Mouse (Mus musculus) forebrain, embryonic 16.5 days (tissue): ENCODE measurements at regions not wholly inside any gene's neighbourhood (a gene's known extent, or its start where the extent isn't known, plus 50 kb on each side); places are given as distances from the start of the nearest gene placed in this dataset.

Source experiments
- ATAC-seq: fragments of 200-750 bp; cut with Nextera tagmentation; 2 replicates; pipeline ENCODE4 v1.8.0; 2017; ENCODE audit warnings: mild to moderate bottlenecking, moderate library complexity
- H3K27ac ChIP-seq: fragments of 300-500 bp; sonication (generic); 2 replicates; pipeline ENCODE4 v1.5.1; 2014; ENCODE audit warnings: low read length, control low read depth
- H3K27me3 ChIP-seq: fragments of 300-500 bp; sonication (generic); replicated peaks from 2 replicates; pipeline ENCODE4 v1.6.1; 2014; ENCODE audit warnings: low read length; ENCODE audit not compliant: control insufficient read depth, insufficient read depth
- H3K36me3 ChIP-seq: fragments of 300-500 bp; sonication (generic); 2 replicates; pipeline ENCODE4 v1.6.1; 2014; ENCODE audit not compliant: control insufficient read depth, insufficient read depth
- H3K4me1 ChIP-seq: fragments of 300-500 bp; sonication (generic); replicated peaks from 2 replicates; pipeline ENCODE4 v1.6.1; 2014; ENCODE audit warnings: low read length; ENCODE audit not compliant: control insufficient read depth, insufficient read depth
- H3K4me2 ChIP-seq: fragments of 300-500 bp; sonication (generic); 2 replicates; pipeline ENCODE4 v1.6.1; 2014; ENCODE audit warnings: mild to moderate bottlenecking, low read length, control low read depth
- H3K4me3 ChIP-seq: fragments of 300-500 bp; sonication (generic); replicated peaks from 2 replicates; pipeline ENCODE4 v1.5.1; 2014; ENCODE audit warnings: mild to moderate bottlenecking, low read length, control low read depth
- H3K9ac ChIP-seq: fragments of 300-500 bp; sonication (generic); replicated peaks from 2 replicates; pipeline ENCODE4 v1.6.1; 2014; ENCODE audit warnings: low read depth, low read length, control low read depth
- H3K9me3 ChIP-seq: fragments of 300-500 bp; sonication (generic); 2 replicates; pipeline ENCODE4 v1.6.1; 2016; ENCODE audit warnings: low read length; ENCODE audit not compliant: control insufficient read depth
- WGBS: fragments of 180-500 bp; shearing (Covaris S2); extraction: QIAGEN DNeasy Blood & Tissue Kit; methylation state at CpG from one replicate; pipeline ENCODE4 v1.1.7; 2014; 5-methylcytosine and 5-hydroxymethylcytosine counted together

DNA sequence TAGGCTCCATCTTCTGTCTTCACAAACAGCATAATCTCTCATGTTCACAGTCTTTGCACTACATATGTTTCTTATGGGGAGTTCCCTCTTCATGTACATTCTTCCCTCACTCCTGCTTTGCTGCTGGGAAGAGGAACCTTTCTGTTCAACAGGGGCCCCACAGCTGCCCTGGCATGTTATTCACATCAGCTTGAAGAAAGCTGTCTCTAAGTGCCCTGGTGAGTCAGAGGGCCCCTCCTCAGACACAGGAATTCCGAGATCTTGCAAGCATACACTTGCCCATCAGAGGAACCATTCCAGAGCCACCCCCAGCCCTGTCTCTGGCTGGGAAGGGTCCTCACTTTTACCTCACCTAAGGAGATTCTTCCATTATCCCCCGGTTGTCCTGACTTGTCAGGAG lies 151.9 kb upstream of the Camk1g start:
- no peak overlapping the region for H3K27ac ChIP-seq
- H3K27me3 ChIP-seq, result no peaks in the 10 kb centered on the region
- no peak overlapping the region for H3K4me3 ChIP-seq
- H3K9ac ChIP-seq, result no peak overlapping the region
- no peak for ATAC-seq
- no peaks in the 10 kb centered on the region for H3K9me3 ChIP-seq
- H3K4me1 ChIP-seq, result no peaks in the 10 kb centered on the region
- WGBS, result 79% methylated on average over 2 of the region's 2 CpGs
- H3K4me2 ChIP-seq, result no peak overlapping the region
- no peaks in the 10 kb centered on the region for H3K36me3 ChIP-seq

DNA sequence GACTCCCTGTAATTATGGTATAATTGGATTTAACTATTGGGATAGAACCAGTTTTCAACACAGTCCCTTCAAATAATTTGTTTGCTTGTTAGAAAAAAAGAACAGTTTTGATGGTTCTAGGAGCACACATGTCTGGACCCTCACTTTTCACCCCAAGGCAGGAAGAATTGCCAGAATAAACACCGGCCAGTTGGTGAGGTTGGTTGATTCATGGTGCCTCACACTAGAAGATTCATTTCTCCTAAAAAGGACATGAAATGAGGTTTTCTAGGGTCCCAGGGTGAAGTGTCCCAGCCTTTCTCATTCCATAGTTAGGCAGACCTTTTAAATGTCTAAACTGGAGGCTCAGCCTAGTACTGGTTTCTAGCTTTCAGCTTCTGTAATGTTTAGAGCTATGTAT lies 148.7 kb upstream of the Camk1g start:
- no peak for ATAC-seq
- Histone ChIP-seq H3K4me2 (no peak overlapping the region), H3K4me3 (no peak overlapping the region), H3K36me3 (no peaks in the 10 kb centered on the region), H3K27ac (no peak overlapping the region), H3K9ac (no peak overlapping the region), H3K9me3 (no peaks in the 10 kb centered on the region), H3K4me1 (no peaks in the 10 kb centered on the region), H3K27me3 (no peaks in the 10 kb centered on the region)
- 86% methylated on average over 1 of the region's 1 CpGs for WGBS

DNA sequence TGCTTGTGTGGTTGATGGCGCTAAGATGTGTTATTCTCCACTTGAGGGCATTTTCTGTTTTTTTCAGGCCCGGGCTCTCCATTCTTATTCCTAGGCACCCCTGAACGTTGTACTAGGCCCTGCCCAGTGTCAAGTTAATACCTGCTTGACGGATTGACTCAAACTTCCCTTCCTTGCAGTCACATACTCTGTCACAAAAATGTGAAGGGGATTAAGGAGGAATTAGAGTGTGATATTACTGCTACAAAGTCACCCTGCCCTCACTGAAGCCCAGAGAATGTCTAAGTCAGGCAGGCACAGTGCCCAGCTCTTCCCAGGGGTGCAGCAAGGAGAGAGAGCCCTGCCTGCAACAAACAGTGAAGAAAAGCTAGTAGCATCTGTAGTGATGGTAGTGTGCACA lies 147.9 kb upstream of the Camk1g start:
- no peaks in the 10 kb centered on the region for H3K9me3 ChIP-seq
- ATAC-seq, result no peak
- no peak overlapping the region for H3K9ac ChIP-seq
- H3K27me3 ChIP-seq, result no peaks in the 10 kb centered on the region
- H3K4me1 ChIP-seq, result no peaks in the 10 kb centered on the region
- H3K36me3 ChIP-seq, result no peaks in the 10 kb centered on the region
- H3K4me3 ChIP-seq, result no peak overlapping the region
- no peak overlapping the region for H3K27ac ChIP-seq
- no peak overlapping the region for H3K4me2 ChIP-seq
- 75% methylated on average over 4 of the region's 4 CpGs for WGBS

DNA sequence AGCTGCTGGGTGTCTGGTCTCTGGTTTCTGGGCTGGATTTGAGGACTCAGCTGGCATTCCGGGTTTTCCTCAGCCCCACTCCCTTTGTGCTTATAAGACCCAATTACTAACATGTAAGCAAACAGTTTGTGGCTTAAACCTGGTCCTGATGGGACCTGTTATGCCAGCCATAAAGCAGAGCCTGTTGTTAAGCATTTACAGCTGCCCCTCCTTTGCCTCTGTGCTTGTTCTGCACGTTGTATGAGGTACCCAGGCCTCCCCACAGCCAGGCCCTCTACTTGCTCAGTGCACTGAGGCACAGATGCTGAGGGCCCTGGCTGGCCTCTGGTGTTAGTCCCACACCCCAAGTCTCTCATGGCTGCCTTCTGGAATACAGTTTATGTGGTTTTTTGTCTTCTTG lies 147.2 kb upstream of the Camk1g start:
- Histone ChIP-seq H3K4me3 (no peak overlapping the region), H3K27me3 (no peaks in the 10 kb centered on the region), H3K27ac (no peak overlapping the region), H3K9ac (no peak overlapping the region), H3K4me2 (no peak overlapping the region), H3K9me3 (no peaks in the 10 kb centered on the region), H3K36me3 (no peaks in the 10 kb centered on the region), H3K4me1 (no peaks in the 10 kb centered on the region)
- WGBS, result 60% methylated on average over 2 of the region's 2 CpGs
- no peak for ATAC-seq

DNA sequence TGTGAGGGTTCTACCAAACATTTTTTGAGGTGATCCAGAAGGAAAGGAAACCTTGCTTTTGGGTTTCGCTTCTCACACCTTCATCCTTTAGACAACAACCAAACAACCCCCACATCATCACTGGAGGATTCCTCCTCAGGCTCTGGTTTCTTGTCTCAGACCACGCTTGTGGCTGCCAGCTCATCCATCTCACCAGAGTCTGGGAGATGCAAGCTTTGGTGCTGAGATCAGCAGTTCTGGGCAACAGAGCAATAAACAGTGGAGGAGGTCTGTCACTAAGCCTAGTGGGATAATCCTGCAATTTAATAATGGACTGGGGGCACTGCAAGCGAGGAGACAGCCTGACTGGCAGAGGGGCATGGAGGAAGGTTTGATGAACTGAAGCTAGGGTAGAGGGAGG lies 146.3 kb upstream of the Camk1g start:
- H3K9me3 ChIP-seq, result no peaks in the 10 kb centered on the region
- no peak overlapping the region for H3K9ac ChIP-seq
- no peak overlapping the region for H3K4me3 ChIP-seq
- no peaks in the 10 kb centered on the region for H3K4me1 ChIP-seq
- H3K36me3 ChIP-seq, result no peaks in the 10 kb centered on the region
- no peak for ATAC-seq
- WGBS, result 66% methylated on average over 3 of the region's 3 CpGs
- H3K4me2 ChIP-seq, result no peak overlapping the region
- no peaks in the 10 kb centered on the region for H3K27me3 ChIP-seq
- H3K27ac ChIP-seq, result no peak overlapping the region

DNA sequence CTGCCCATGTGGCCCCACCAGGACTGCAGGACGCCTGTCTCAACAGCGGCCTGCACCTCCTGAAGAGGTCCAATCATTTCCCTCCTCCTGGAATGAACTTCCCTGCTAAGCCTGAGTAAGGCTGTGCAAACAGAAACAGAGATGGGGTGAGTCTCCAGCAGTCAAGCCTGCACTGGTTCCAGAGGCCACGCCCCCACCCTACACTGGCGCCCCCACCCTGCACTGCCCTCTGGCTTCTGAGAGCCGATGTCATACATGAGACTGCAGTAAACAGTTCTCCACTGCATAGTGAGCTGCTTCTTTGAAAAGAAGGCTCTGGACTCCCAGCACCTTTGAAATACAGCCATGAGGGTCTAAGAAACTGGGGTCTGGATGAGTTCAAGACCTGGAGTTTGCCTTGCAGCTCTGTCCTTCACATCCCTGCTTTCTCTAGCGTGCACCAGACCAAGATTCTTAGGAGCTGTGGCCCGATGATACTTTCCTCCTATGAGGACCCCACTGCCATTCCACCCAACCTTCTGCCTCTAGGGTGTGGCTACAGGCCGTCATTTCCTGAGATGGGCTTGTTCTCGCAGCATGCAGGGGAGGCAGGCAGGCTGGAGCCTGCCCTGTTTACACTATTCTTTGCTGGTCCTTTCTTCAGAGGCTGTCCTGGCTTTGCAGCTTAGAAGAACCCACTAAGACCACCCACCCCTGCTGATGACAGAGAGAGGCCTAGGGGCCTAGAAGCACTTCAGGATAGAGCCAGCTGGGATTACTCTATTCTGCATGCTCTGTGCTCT lies 144.0 kb upstream of the Camk1g start:
- 52% methylated on average over 9 of the region's 9 CpGs for WGBS
- H3K9me3 ChIP-seq, result no peaks in the 10 kb centered on the region
- 0 out of 2 replicates have a peak, but pooled peaks have one; percentile 31 for ATAC-seq

DNA sequence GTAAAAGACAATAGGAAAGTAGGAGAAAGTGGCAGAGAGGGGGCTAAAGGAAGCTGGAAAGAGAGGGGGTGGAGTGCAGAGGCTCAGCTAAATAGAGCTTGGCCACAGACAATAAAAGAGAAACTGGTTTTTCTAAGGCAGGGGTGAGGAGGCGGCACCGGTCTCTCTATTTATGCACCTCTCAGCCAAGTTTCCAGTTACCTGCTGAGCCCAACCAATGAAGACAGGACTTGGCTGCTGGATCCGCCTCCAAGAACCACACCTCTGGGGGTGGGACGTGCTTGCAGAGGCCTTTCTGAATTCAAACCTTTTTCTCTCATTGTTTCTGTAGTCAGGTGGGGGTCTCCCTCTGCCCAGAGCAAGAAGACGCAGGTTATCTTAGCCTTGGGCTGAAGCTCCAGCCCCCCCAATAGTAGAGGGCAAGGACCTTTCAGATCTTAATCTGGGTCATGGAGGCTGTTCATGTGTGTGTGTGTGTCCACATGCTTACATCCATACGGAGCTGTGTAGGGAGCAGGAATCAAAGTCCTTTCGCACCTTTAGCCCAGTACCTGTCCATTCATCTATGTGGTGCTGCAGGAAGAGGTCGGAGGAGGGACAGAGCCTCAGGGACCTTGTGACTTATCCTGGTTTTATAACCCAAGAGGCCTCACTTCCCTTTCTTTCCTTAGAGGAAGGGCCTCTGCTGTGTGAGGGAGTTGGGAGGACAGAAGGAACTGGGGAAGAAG lies 140.1 kb upstream of the Camk1g start:
- ATAC-seq, result no peak
- Histone ChIP-seq H3K4me1 (no peaks in the 10 kb centered on the region), H3K9ac (no peak overlapping the region), H3K36me3 (no peaks in the 10 kb centered on the region), H3K27ac (no peak overlapping the region), H3K9me3 (no peaks in the 10 kb centered on the region), H3K27me3 (no peaks in the 10 kb centered on the region), H3K4me3 (no peak overlapping the region), H3K4me2 (no peak overlapping the region)
- 34% methylated on average over 8 of the region's 8 CpGs for WGBS

More for the DNA sequence above, 144.0 kb upstream of the Camk1g start:
- no peak overlapping the region for H3K27ac ChIP-seq
- no peak overlapping the region for H3K9ac ChIP-seq
- no peak overlapping the region for H3K4me3 ChIP-seq
- H3K4me2 ChIP-seq, result no peak overlapping the region
- no peaks in the 10 kb centered on the region for H3K4me1 ChIP-seq
- no peaks in the 10 kb centered on the region for H3K36me3 ChIP-seq
- no peaks in the 10 kb centered on the region for H3K27me3 ChIP-seq

DNA sequence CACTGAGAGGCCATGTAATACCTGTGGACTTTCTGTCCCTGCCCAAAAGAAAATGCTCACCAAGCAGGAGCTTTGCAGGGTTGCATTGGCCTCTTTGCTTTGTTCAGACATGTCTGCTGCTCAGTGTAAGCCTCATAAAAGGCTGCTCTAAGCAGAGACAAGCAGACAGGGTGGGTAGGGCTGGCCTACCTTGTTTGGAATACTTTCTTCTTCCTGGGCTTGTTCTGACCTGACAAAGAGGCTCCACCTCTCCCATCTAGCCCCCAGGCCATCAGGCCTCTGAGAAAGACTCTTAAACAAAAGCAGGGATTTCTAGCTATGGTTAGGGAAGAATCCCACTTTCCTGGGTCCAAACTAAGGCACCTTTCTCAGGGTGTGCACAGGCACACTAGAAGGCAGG lies 138.2 kb upstream of the Camk1g start:
- Histone ChIP-seq H3K9me3 (no peaks in the 10 kb centered on the region), H3K4me2 (no peak overlapping the region), H3K27me3 (no peaks in the 10 kb centered on the region), H3K36me3 (no peaks in the 10 kb centered on the region), H3K4me1 (no peaks in the 10 kb centered on the region), H3K27ac (no peak overlapping the region), H3K9ac (no peak overlapping the region), H3K4me3 (no peak overlapping the region)
- ATAC-seq, result no peak

DNA sequence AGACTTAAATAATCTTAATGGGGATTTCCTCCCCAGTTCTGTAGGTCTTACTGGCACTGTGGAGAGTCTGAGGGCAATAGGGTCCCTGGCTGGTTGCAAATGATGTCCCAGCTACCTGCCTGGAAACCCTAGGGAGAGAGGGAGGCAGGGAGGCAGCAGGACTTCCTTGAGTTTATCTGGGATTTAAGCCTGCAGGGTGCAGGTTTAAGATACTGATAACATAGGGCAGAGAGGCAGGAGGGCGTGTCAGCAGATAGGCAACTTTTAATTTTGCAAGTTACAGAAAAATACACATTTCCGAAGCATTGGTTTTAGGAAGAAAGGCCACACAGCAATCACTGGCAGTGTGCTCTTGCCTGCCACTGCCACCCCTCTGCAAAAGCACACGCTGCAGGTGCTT lies 136.9 kb upstream of the Camk1g start:
- Histone ChIP-seq H3K27ac (no peak overlapping the region), H3K27me3 (no peaks in the 10 kb centered on the region), H3K4me2 (no peak overlapping the region), H3K9ac (no peak overlapping the region), H3K4me3 (no peak overlapping the region), H3K9me3 (no peaks in the 10 kb centered on the region), H3K4me1 (no peaks in the 10 kb centered on the region), H3K36me3 (no peaks in the 10 kb centered on the region)
- 73% methylated on average over 3 of the region's 3 CpGs for WGBS
- ATAC-seq, result no peak
